Mouse (Mus musculus) ES-E14 (cell line): ENCODE measurements at regions not wholly inside any gene's neighbourhood (a gene's known extent, or its start where the extent isn't known, plus 50 kb on each side); places are given as distances from the start of the nearest gene placed in this dataset.

ENCODE experiments used
- DNase-seq: peaks from one replicate; pipeline ENCODE4 v3.0.0-alpha.2; 2013; ENCODE audit warnings: low read depth, low spot score
- H3K27ac ChIP-seq: 2 replicates; pipeline ENCODE4 v1.5.1; 2012; ENCODE audit warnings: low read depth, mild to moderate bottlenecking, low read length, moderate library complexity, mixed read lengths; ENCODE audit not compliant: poor library complexity, insufficient read depth, severe bottlenecking
- H3K36me3 ChIP-seq: 2 replicates; pipeline ENCODE4 v1.6.1; 2012; ENCODE audit warnings: mild to moderate bottlenecking, low read length, moderate library complexity, mixed read lengths; ENCODE audit not compliant: control insufficient read depth, poor library complexity, insufficient read depth, severe bottlenecking
- H3K4me1 ChIP-seq, 2 experiments: fragments of 150-350 bp in 1 of 2; sonication (generic) in 1 of 2; 2 replicates each; pipeline ENCODE4 v1.6.1; 2012; ENCODE audit warnings: low read length in 2 of 2, mild to moderate bottlenecking in 1 of 2, mixed read lengths in 1 of 2; ENCODE audit not compliant: control insufficient read depth in 2 of 2, insufficient read depth in 2 of 2, poor library complexity in 1 of 2
- H3K4me3 ChIP-seq, 2 experiments: fragments of 150-350 bp in 1 of 2; sonication (generic) in 1 of 2; 2 replicates each; pipeline ENCODE4 v1.5.1; 2012; ENCODE audit warnings: low read length in 2 of 2, low read depth in 1 of 2, mild to moderate bottlenecking in 1 of 2, mixed read lengths in 1 of 2; ENCODE audit not compliant: insufficient read depth in 1 of 2, poor library complexity in 1 of 2, severe bottlenecking in 1 of 2
- H3K9ac ChIP-seq: 2 replicates; pipeline ENCODE4 v1.6.1; 2012; ENCODE audit warnings: low read depth, mild to moderate bottlenecking, low read length, mixed read lengths; ENCODE audit not compliant: poor library complexity, insufficient read depth, severe bottlenecking
- H3K9me3 ChIP-seq: fragments of 150-350 bp; sonication (generic); 2 replicates; pipeline ENCODE4 v1.6.1; 2012; ENCODE audit warnings: low read depth, mild to moderate bottlenecking, low read length; ENCODE audit not compliant: control insufficient read depth, insufficient read depth
- CHD2 ChIP-seq: IDR thresholded peaks from 2 replicates; pipeline ENCODE4 v1.6.1; 2014; ENCODE audit warnings: mild to moderate bottlenecking, low read depth, low read length, inconsistent platforms
- HCFC1 ChIP-seq: IDR thresholded peaks from 2 replicates; pipeline ENCODE4 v1.6.1; 2012; ENCODE audit warnings: low read length, inconsistent platforms, borderline replicate concordance; ENCODE audit not compliant: insufficient read depth
- MAFK ChIP-seq: IDR thresholded peaks from 2 replicates; pipeline ENCODE4 v1.6.1; 2014; ENCODE audit warnings: mild to moderate bottlenecking, low read depth, low read length, inconsistent platforms; ENCODE audit not compliant: insufficient read depth
- ZC3H11A ChIP-seq: IDR thresholded peaks from 2 replicates; pipeline ENCODE4 v1.6.1; 2012; ENCODE audit warnings: low read depth, mild to moderate bottlenecking, inconsistent platforms, low read length, borderline replicate concordance
- ZNF384 ChIP-seq: IDR thresholded peaks from 2 replicates; pipeline ENCODE4 v1.6.1; 2012; ENCODE audit warnings: low read depth, low read length, inconsistent platforms
- in situ Hi-C, 2 experiments: fragments of 600-800 bp; cut with MboI; formaldehyde crosslinking; loops; one replicate each; pipeline ENCODE4 v1.15.1; 2025; ENCODE audit warnings: low sequenced_read_pairs in 2 of 2, inconsistent platforms in 1 of 2; ENCODE audit not compliant: unreplicated experiment in 2 of 2

- no peak overlapping the region for H3K27ac ChIP-seq
- TF ChIP-seq ZNF384 (no peak), ZC3H11A (no peak), CHD2 (no peak), MAFK (no peak), HCFC1 (no peak)
- no peak overlapping the region for H3K4me3 ChIP-seq
- in situ Hi-C loops = no loop called here
- no peak for DNase-seq
- H3K9ac ChIP-seq = no peak overlapping the region
- no peaks in the 10 kb centered on the region for H3K4me1 ChIP-seq
- no peaks in the 10 kb centered on the region for H3K36me3 ChIP-seq
- H3K9me3 ChIP-seq = no peaks in the 10 kb centered on the region
Observed at GRCm38 (mm10) chr8:77828079-77828478, 103.8 kb upstream of the Ednra start.

- DNase-seq = no peak
- H3K4me3 ChIP-seq = no peak overlapping the region
- no peaks in the 10 kb centered on the region for H3K4me1 ChIP-seq
Observed at GRCm38 (mm10) chr8:77829126-77829748, 105.0 kb upstream of the Ednra start.

GRCm38 (mm10) chr8:77829764-77830163, 105.5 kb upstream of the Ednra start:
- Histone ChIP-seq H3K4me3 (no peak overlapping the region), H3K9ac (no peak overlapping the region), H3K36me3 (no peaks in the 10 kb centered on the region), H3K4me1 (no peaks in the 10 kb centered on the region), H3K9me3 (no peaks in the 10 kb centered on the region), H3K27ac (no peak overlapping the region)
- no peak for DNase-seq
- in situ Hi-C loops = no loop called here
- TF ChIP-seq ZC3H11A (no peak), CHD2 (no peak), MAFK (no peak), HCFC1 (no peak), ZNF384 (no peak)

More at GRCm38 (mm10) chr8:77829126-77829748, 105.0 kb upstream of the Ednra start:
- TF ChIP-seq ZNF384 = no peak
- no peak for TF ChIP-seq CHD2
- TF ChIP-seq ZC3H11A = no peak
- TF ChIP-seq HCFC1 = no peak
- no peak for TF ChIP-seq MAFK
- H3K27ac ChIP-seq = no peak overlapping the region
- in situ Hi-C loops = no loop called here
- no peaks in the 10 kb centered on the region for H3K36me3 ChIP-seq
- no peak overlapping the region for H3K9ac ChIP-seq
- H3K9me3 ChIP-seq = no peaks in the 10 kb centered on the region

GRCm38 (mm10) chr8:77834283-77834682, 110.0 kb upstream of the Ednra start:
- in situ Hi-C loops = no loop called here
- no peak overlapping the region for H3K4me3 ChIP-seq
- no peak overlapping the region for H3K9ac ChIP-seq
- H3K36me3 ChIP-seq = no peaks in the 10 kb centered on the region; the same call in 1 of the 2 replicates
- H3K9me3 ChIP-seq = no peaks in the 10 kb centered on the region
- TF ChIP-seq CHD2 = no peak
- TF ChIP-seq MAFK = no peak
- TF ChIP-seq ZNF384 = no peak
- no peak for TF ChIP-seq HCFC1
- no peak for DNase-seq
- H3K27ac ChIP-seq = no peak overlapping the region
- H3K4me1 ChIP-seq = no peaks in the 10 kb centered on the region
